8 mouse cellular contexts compared by ENCODE assay signal in genomic region chr6:120667422-120667781, GRCm38 (mm10). TPM values are rescaled to one million over a fixed set of nuclear protein-coding genes. Genes with fewer than 3 reads are reported as not detected.
DNase-seq lines count a peak whose midpoint lies in the region; ATAC-seq and TF ChIP-seq lines count a peak whose summit lies in the region.

No protein-coding gene starts in this region.

- no peaks in the 10 kb centered on the region for H3K9me3 ChIP-seq in embryonic facial prominence, embryonic 12.5 days
- no peaks in the 10 kb centered on the region for H3K9me3 ChIP-seq in hindbrain, embryonic 16.5 days (ENCODE audit: control insufficient read depth, low read length)
- H3K9me3 ChIP-seq in midbrain, embryonic 16.5 days (replicated peaks; ENCODE audit: control insufficient read depth, low read length, poor library complexity, severe bottlenecking): no peaks in the 10 kb centered on the region

- H3K27me3 ChIP-seq in embryonic facial prominence, embryonic 12.5 days: no peaks in the 10 kb centered on the region
- 0 out of 2 replicates have a peak, but pooled peaks cover 3% of the 10 kb centered on the region for H3K27me3 ChIP-seq in hindbrain, embryonic 16.5 days (replicated peaks; ENCODE audit: control insufficient read depth, insufficient read depth, low read length)
- H3K27me3 ChIP-seq in midbrain, embryonic 16.5 days (ENCODE audit: control insufficient read depth, insufficient read depth, low read depth, low read length): peaks cover 2% of the 10 kb centered on the region; the same call in 1 of the 2 replicates

- H3K27ac ChIP-seq in layer of hippocampus, adult 2 months: peak overlapping the region; percentile 97
- peak overlapping the region; percentile 98; the same call in 1 of the 2 replicates for H3K27ac ChIP-seq in embryonic facial prominence, embryonic 12.5 days
- H3K27ac ChIP-seq in hindbrain, embryonic 16.5 days (ENCODE audit: low read depth, low read length): peak overlapping the region; percentile 94
- peak overlapping the region; percentile 90 for H3K27ac ChIP-seq in midbrain, embryonic 16.5 days (ENCODE audit: low read length)

- DNase-seq in layer of hippocampus, adult 2 months (ENCODE audit: low spot score in 2 of 2): no peak
- no peak for DNase-seq in layer of hippocampus, postnatal 10 days (ENCODE audit: low spot score in 2 of 2)
- no peak for DNase-seq in embryo, embryonic 11 days
- no peak for DNase-seq in adrenal gland, adult 8-10 months
- DNase-seq in spleen, postnatal 10 days (ENCODE audit: low spot score in 2 of 2): no peak

- no peaks in the 10 kb centered on the region for H3K36me3 ChIP-seq in embryonic facial prominence, embryonic 12.5 days
- H3K36me3 ChIP-seq in hindbrain, embryonic 16.5 days (ENCODE audit: control insufficient read depth, insufficient read depth, low read length): no peaks in the 10 kb centered on the region
- no peaks in the 10 kb centered on the region for H3K36me3 ChIP-seq in midbrain, embryonic 16.5 days (ENCODE audit: control insufficient read depth, insufficient read depth, low read length)

- TF ChIP-seq CTCF in layer of hippocampus, adult 2 months (conservative IDR thresholded peaks at IDR 0.05): no peak

- peak overlapping the region; percentile 95 for H3K4me2 ChIP-seq in embryonic facial prominence, embryonic 12.5 days (replicated peaks)
- H3K4me2 ChIP-seq in hindbrain, embryonic 16.5 days (ENCODE audit: low read length): peak overlapping the region; percentile 100
- peak overlapping the region; percentile 99 for H3K4me2 ChIP-seq in midbrain, embryonic 16.5 days (ENCODE audit: low read length)

- H3K4me3 ChIP-seq in layer of hippocampus, adult 2 months: peak overlapping the region; percentile 81
- peak overlapping the region; percentile 79 for H3K4me3 ChIP-seq in embryonic facial prominence, embryonic 12.5 days
- H3K4me3 ChIP-seq in hindbrain, embryonic 16.5 days (ENCODE audit: low read length): peak overlapping the region; percentile 95
- peak overlapping the region; percentile 91 for H3K4me3 ChIP-seq in midbrain, embryonic 16.5 days (ENCODE audit: low read depth, low read length)

- peak overlapping the region; percentile 85 for H3K9ac ChIP-seq in embryonic facial prominence, embryonic 12.5 days
- peak overlapping the region; percentile 83 for H3K9ac ChIP-seq in hindbrain, embryonic 16.5 days (ENCODE audit: low read depth, low read length)
- H3K9ac ChIP-seq in midbrain, embryonic 16.5 days (ENCODE audit: low read depth, low read length): peak overlapping the region; percentile 75

- peaks cover 6% of the 10 kb centered on the region; the same call in 1 of the 2 replicates for H3K4me1 ChIP-seq in embryonic facial prominence, embryonic 12.5 days
- peaks cover 8% of the 10 kb centered on the region; the same call in 1 of the 2 replicates for H3K4me1 ChIP-seq in hindbrain, embryonic 16.5 days (ENCODE audit: control insufficient read depth, insufficient read depth, low read depth, low read length)
- peaks cover 8% of the 10 kb centered on the region for H3K4me1 ChIP-seq in midbrain, embryonic 16.5 days (ENCODE audit: control insufficient read depth, insufficient read depth, low read length)

- no peak for ATAC-seq in embryonic facial prominence, embryonic 12.5 days (ENCODE audit: insufficient number of reproducible peaks, insufficient read depth, low FRiP score, low TSS enrichment)
- ATAC-seq in hindbrain, embryonic 16.5 days: no peak
- 0 out of 2 replicates have a peak, but pooled peaks have one; percentile 4 for ATAC-seq in midbrain, embryonic 16.5 days

- WGBS in embryonic facial prominence, embryonic 12.5 days: 0% methylated on average over 7 of the region's 7 CpGs
- 0% methylated on average over 7 of the region's 7 CpGs for WGBS in hindbrain, embryonic 16.5 days
- WGBS in midbrain, embryonic 16.5 days: 1% methylated on average over 7 of the region's 7 CpGs

RNA-seq across cellular contexts. Expression of gene Cecr2, which starts 1.2 kb away (rescaled TPM):
- total RNA-seq in layer of hippocampus, adult 2 months (2021): 10 to 100 TPM; 10.0 to 11.8 TPM
- total RNA-seq in layer of hippocampus, postnatal 10 days (2021): 1 to 10 TPM; 8.6 to 8.9 TPM
- polyA plus RNA-seq in embryonic facial prominence, embryonic 12.5 days (2016; fragmentation: Nextera tagmentation; extraction: Ambion mirVana): 4.8 and 6.4 TPM in 2 replicates
- polyA plus RNA-seq in hindbrain, embryonic 16.5 days (2015; fragmentation: Nextera tagmentation; extraction: Ambion mirVana): 1.8 and 2.0 TPM in 2 replicates
- 1.3 and 1.6 TPM in 2 replicates for polyA plus RNA-seq in midbrain, embryonic 16.5 days (2015; fragmentation: Nextera tagmentation; extraction: Ambion mirVana)
- 1 to 10 TPM; 5.1 to 6.8 (median 5.7) TPM for total RNA-seq in adrenal gland, adult 8-10 months (2022)
